Mouse (Mus musculus): ENCODE data around the gene Trim68.

DNA sequence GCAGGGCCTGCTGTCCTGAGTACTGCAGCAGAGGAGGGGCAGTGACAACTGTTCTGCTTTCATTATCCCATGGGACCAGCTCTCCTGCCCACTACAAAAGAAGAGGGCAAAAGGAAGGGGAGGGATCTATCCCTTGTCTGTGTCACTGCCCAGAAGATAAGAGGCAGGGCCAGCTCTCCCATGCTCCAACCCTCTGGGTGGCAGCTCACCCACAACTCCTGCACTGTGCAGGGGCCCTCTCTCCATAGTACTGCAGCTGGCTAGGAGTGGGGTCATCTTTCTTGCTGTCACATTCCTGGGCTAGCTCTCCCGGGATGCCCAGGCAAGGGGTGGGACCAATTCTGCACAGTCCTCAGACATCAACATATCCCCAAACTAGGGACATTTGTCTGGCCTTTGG is 46.7 kb upstream of the Trim68 start:
- TF ChIP-seq GATA1 (IDR thresholded peaks at IDR 0.05; ENCODE audit: borderline replicate concordance, low read length) (no peak), FLI1 (IDR thresholded peaks at IDR 0.05; ENCODE audit: low read length) (no peak)

All from megakaryocyte, embryonic 14.5 days (primary cell).